Mouse (Mus musculus): ENCODE data around the gene Irf3. TPM values are rescaled to one million over a fixed set of nuclear protein-coding genes. Genes with fewer than 3 reads are reported as not detected.

The Irf3 gene
- polyA plus RNA-seq, 1 experiment: 108 TPM

- Histone ChIP-seq H3K27me3 (ENCODE audit: control insufficient read depth, insufficient read depth, low read length) (no peaks in the 10 kb centered on the region), H3K4me1 (ENCODE audit: control insufficient read depth, insufficient read depth, low read length) (peaks cover 11% of the 10 kb centered on the region), H3K36me3 (ENCODE audit: control insufficient read depth, insufficient read depth, low read length) (no peaks in the 10 kb centered on the region), H3K27ac (ENCODE audit: control insufficient read depth, insufficient read depth, low read depth, low read length) (no peak overlapping the region), H3K4me3 (ENCODE audit: control insufficient read depth, low read depth, low read length) (no peak overlapping the region)
- TF ChIP-seq CTCF (IDR thresholded peaks at IDR 0.05; ENCODE audit: control insufficient read depth, insufficient read depth, insufficient replicate concordance, low read depth, low read length) (no peak), POLR2A (IDR thresholded peaks at IDR 0.05; ENCODE audit: control insufficient read depth, low read depth, low read length) (no peak)
These were observed 41.2 kb upstream of the Irf3 start for GRCm38 (mm10) chr7:44956266-44956665.

- Histone ChIP-seq H3K4me3 (ENCODE audit: control insufficient read depth, low read depth, low read length) (no peak overlapping the region), H3K27ac (ENCODE audit: control insufficient read depth, insufficient read depth, low read depth, low read length) (no peak overlapping the region), H3K27me3 (ENCODE audit: control insufficient read depth, insufficient read depth, low read length) (no peaks in the 10 kb centered on the region), H3K36me3 (ENCODE audit: control insufficient read depth, insufficient read depth, low read length) (no peaks in the 10 kb centered on the region), H3K4me1 (ENCODE audit: control insufficient read depth, insufficient read depth, low read length) (peaks cover 5% of the 10 kb centered on the region)
- no peak for TF ChIP-seq CTCF (IDR thresholded peaks at IDR 0.05; ENCODE audit: control insufficient read depth, insufficient read depth, insufficient replicate concordance, low read depth, low read length)
- TF ChIP-seq POLR2A (IDR thresholded peaks at IDR 0.05; ENCODE audit: control insufficient read depth, low read depth, low read length): no peak
These were observed 40.1 kb upstream of the Irf3 start for GRCm38 (mm10) chr7:44957183-44957835.

- Histone ChIP-seq H3K4me3 (ENCODE audit: control insufficient read depth, low read depth, low read length) (no peak overlapping the region), H3K27me3 (ENCODE audit: control insufficient read depth, insufficient read depth, low read length) (no peaks in the 10 kb centered on the region), H3K4me1 (ENCODE audit: control insufficient read depth, insufficient read depth, low read length) (peaks cover under 1% of the 10 kb centered on the region), H3K27ac (ENCODE audit: control insufficient read depth, insufficient read depth, low read depth, low read length) (no peak overlapping the region), H3K36me3 (ENCODE audit: control insufficient read depth, insufficient read depth, low read length) (no peaks in the 10 kb centered on the region)
- TF ChIP-seq CTCF (IDR thresholded peaks at IDR 0.05; ENCODE audit: control insufficient read depth, insufficient read depth, insufficient replicate concordance, low read depth, low read length) (peak; percentile 7; the same call in 1 of the 2 replicates), POLR2A (IDR thresholded peaks at IDR 0.05; ENCODE audit: control insufficient read depth, low read depth, low read length) (no peak)
These were observed 39.2 kb upstream of the Irf3 start for GRCm38 (mm10) chr7:44958208-44958607.

GRCm38 (mm10) chr7:44959281-44959680 lies 38.2 kb upstream of the Irf3 start:
- TF ChIP-seq POLR2A (IDR thresholded peaks at IDR 0.05; ENCODE audit: control insufficient read depth, low read depth, low read length): no peak
- no peak for TF ChIP-seq CTCF (IDR thresholded peaks at IDR 0.05; ENCODE audit: control insufficient read depth, insufficient read depth, insufficient replicate concordance, low read depth, low read length)

GRCm38 (mm10) chr7:44959874-44960511 lies 37.5 kb upstream of the Irf3 start:
- Histone ChIP-seq H3K36me3 (ENCODE audit: control insufficient read depth, insufficient read depth, low read length) (no peaks in the 10 kb centered on the region), H3K4me1 (ENCODE audit: control insufficient read depth, insufficient read depth, low read length) (no peaks in the 10 kb centered on the region), H3K27ac (ENCODE audit: control insufficient read depth, insufficient read depth, low read depth, low read length) (no peak overlapping the region), H3K4me3 (ENCODE audit: control insufficient read depth, low read depth, low read length) (no peak overlapping the region), H3K27me3 (ENCODE audit: control insufficient read depth, insufficient read depth, low read length) (no peaks in the 10 kb centered on the region)
- TF ChIP-seq CTCF (IDR thresholded peaks at IDR 0.05; ENCODE audit: control insufficient read depth, insufficient read depth, insufficient replicate concordance, low read depth, low read length) (no peak), POLR2A (IDR thresholded peaks at IDR 0.05; ENCODE audit: control insufficient read depth, low read depth, low read length) (no peak)

More at GRCm38 (mm10) chr7:44959281-44959680, 38.2 kb upstream of the Irf3 start:
- Histone ChIP-seq H3K27ac (ENCODE audit: control insufficient read depth, insufficient read depth, low read depth, low read length) (no peak overlapping the region), H3K4me1 (ENCODE audit: control insufficient read depth, insufficient read depth, low read length) (no peaks in the 10 kb centered on the region), H3K27me3 (ENCODE audit: control insufficient read depth, insufficient read depth, low read length) (no peaks in the 10 kb centered on the region), H3K36me3 (ENCODE audit: control insufficient read depth, insufficient read depth, low read length) (no peaks in the 10 kb centered on the region), H3K4me3 (ENCODE audit: control insufficient read depth, low read depth, low read length) (no peak overlapping the region)

- Histone ChIP-seq H3K36me3 (ENCODE audit: control insufficient read depth, insufficient read depth, low read length) (no peaks in the 10 kb centered on the region), H3K4me3 (ENCODE audit: control insufficient read depth, low read depth, low read length) (no peak overlapping the region), H3K4me1 (ENCODE audit: control insufficient read depth, insufficient read depth, low read length) (no peaks in the 10 kb centered on the region), H3K27me3 (ENCODE audit: control insufficient read depth, insufficient read depth, low read length) (no peaks in the 10 kb centered on the region), H3K27ac (ENCODE audit: control insufficient read depth, insufficient read depth, low read depth, low read length) (no peak overlapping the region)
- TF ChIP-seq POLR2A (IDR thresholded peaks at IDR 0.05; ENCODE audit: control insufficient read depth, low read depth, low read length) (no peak), CTCF (IDR thresholded peaks at IDR 0.05; ENCODE audit: control insufficient read depth, insufficient read depth, insufficient replicate concordance, low read depth, low read length) (no peak)
These were observed 36.9 kb upstream of the Irf3 start for GRCm38 (mm10) chr7:44960512-44960910.

GRCm38 (mm10) chr7:44962337-44962736 lies 35.1 kb upstream of the Irf3 start:
- Histone ChIP-seq H3K27me3 (ENCODE audit: control insufficient read depth, insufficient read depth, low read length) (no peaks in the 10 kb centered on the region), H3K36me3 (ENCODE audit: control insufficient read depth, insufficient read depth, low read length) (no peaks in the 10 kb centered on the region; the same call in 1 of the 2 replicates), H3K4me3 (ENCODE audit: control insufficient read depth, low read depth, low read length) (no peak overlapping the region), H3K4me1 (ENCODE audit: control insufficient read depth, insufficient read depth, low read length) (no peaks in the 10 kb centered on the region), H3K27ac (ENCODE audit: control insufficient read depth, insufficient read depth, low read depth, low read length) (no peak overlapping the region)
- no peak for TF ChIP-seq CTCF (IDR thresholded peaks at IDR 0.05; ENCODE audit: control insufficient read depth, insufficient read depth, insufficient replicate concordance, low read depth, low read length)
- no peak for TF ChIP-seq POLR2A (IDR thresholded peaks at IDR 0.05; ENCODE audit: control insufficient read depth, low read depth, low read length)
